Mouse (Mus musculus) liver, embryonic 12.5 days (tissue): ENCODE data around the gene Aasdh. TPM values are rescaled to one million over a fixed set of nuclear protein-coding genes. Genes with fewer than 3 reads are reported as not detected.

Experiments used
- ATAC-seq: fragments of 200-750 bp; cut with Nextera tagmentation; 2 replicates; pipeline ENCODE4 v1.8.0; 2017; ENCODE audit warnings: moderate number of reproducible peaks, mild to moderate bottlenecking, moderate library complexity
- H3K27ac ChIP-seq: fragments of 300-500 bp; sonication (generic); 2 replicates; pipeline ENCODE4 v1.5.1; 2016; ENCODE audit warnings: mild to moderate bottlenecking
- H3K27me3 ChIP-seq: fragments of 300-500 bp; sonication (generic); replicated peaks from 2 replicates; pipeline ENCODE4 v1.6.1; 2016; ENCODE audit warnings: mild to moderate bottlenecking, moderate library complexity
- H3K36me3 ChIP-seq: fragments of 300-500 bp; sonication (generic); 2 replicates; pipeline ENCODE4 v1.6.1; 2016; ENCODE audit warnings: mild to moderate bottlenecking, moderate library complexity
- H3K4me1 ChIP-seq: fragments of 300-500 bp; sonication (generic); 2 replicates; pipeline ENCODE4 v1.6.1; 2016
- H3K4me2 ChIP-seq: fragments of 300-500 bp; sonication (generic); 2 replicates; pipeline ENCODE4 v1.6.1; 2016; ENCODE audit warnings: mild to moderate bottlenecking, moderate library complexity
- H3K4me3 ChIP-seq: fragments of 300-500 bp; sonication (generic); 2 replicates; pipeline ENCODE4 v1.5.1; 2016; ENCODE audit warnings: mild to moderate bottlenecking, moderate library complexity
- H3K9ac ChIP-seq: fragments of 300-500 bp; sonication (generic); 2 replicates; pipeline ENCODE4 v1.6.1; 2016; ENCODE audit warnings: mild to moderate bottlenecking, moderate library complexity
- H3K9me3 ChIP-seq: fragments of 300-500 bp; sonication (generic); replicated peaks from 2 replicates; pipeline ENCODE4 v1.6.1; 2016; ENCODE audit warnings: mild to moderate bottlenecking, moderate library complexity
- WGBS: fragments of 180-500 bp; shearing (Covaris S2); methylation state at CpG from one replicate; pipeline ENCODE4 v1.1.7; 2016; ENCODE audit not compliant: insufficient replicate concordance; 5-methylcytosine and 5-hydroxymethylcytosine counted together
- polyA plus RNA-seq: library from polyadenylated mRNA; unstranded; fragments of >200 nt; fragmentation: Nextera tagmentation; extraction: Ambion mirVana; gene quantifications from 2 replicates; pipeline ENCODE4 v1.2.1, GENCODE M21; 2016

Aasdh gene
- polyA plus RNA-seq, 1 experiment from 2014 or later: 12.5 TPM

DNA sequence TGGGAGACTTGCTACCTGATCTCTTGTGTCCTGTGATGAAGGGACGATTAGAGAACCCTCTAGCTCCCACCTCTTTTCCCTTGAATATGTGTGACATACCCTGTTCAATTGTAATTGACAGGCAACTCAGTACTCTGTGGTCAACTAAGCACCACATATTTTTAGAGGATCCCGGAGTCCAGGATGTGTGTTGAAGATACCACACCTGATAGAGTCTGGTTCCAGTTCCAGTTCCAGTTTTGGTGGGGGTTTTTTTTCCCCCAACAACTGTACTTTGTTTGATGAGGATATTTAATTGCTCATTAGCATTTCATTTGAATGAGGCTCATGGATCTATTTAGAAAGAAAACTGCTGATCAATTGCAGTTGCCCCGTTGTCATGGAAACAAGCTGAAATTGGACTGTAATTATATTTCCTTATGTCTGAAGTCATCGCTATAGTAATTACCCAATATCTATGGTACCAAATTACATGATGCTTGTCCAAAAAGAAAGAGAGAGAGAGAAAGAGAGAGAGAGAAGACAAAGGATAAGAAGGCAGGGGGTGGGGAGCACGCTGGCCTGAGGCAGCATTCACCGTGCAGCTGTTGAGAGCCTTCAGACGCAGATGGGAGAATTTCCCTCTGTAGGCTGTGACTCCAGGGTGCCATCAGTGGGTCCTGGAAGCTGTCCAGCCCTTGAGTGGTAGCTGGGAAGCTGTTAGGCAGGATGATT is 76.6 kb downstream of the Aasdh start:
- no peaks in the 10 kb centered on the region for H3K27me3 ChIP-seq
- ATAC-seq: no peak
- H3K36me3 ChIP-seq: no peaks in the 10 kb centered on the region
- no peaks in the 10 kb centered on the region for H3K4me1 ChIP-seq
- H3K9me3 ChIP-seq: no peaks in the 10 kb centered on the region
- H3K4me3 ChIP-seq: no peak overlapping the region
- H3K9ac ChIP-seq: no peak overlapping the region
- 76% methylated on average over 7 of the region's 7 CpGs for WGBS
- no peak overlapping the region for H3K4me2 ChIP-seq
- no peak overlapping the region for H3K27ac ChIP-seq

Other genes starting within 250 kb of the Aasdh start
- 12.2 and 13.9 TPM in 2 replicates for gene C530008M17Rik, start 249.0 kb downstream of the Aasdh start, polyA plus RNA-seq
- 246 and 250 TPM in 2 replicates for gene Paics, start 45.8 kb upstream of the Aasdh start, polyA plus RNA-seq
- 49.0 and 49.2 TPM in 2 replicates for gene Ppat, start 46.1 kb upstream of the Aasdh start, polyA plus RNA-seq
- gene Srp72, start 69.2 kb upstream of the Aasdh start, polyA plus RNA-seq: 58.9 and 61.9 TPM in 2 replicates
- gene Arl9, start 98.5 kb upstream of the Aasdh start, polyA plus RNA-seq: not detected in 2 replicates
- gene Thegl, start 110.5 kb upstream of the Aasdh start, polyA plus RNA-seq: 0.41 and 0.48 TPM in 2 replicates
- gene Hopx, start 209.6 kb upstream of the Aasdh start, polyA plus RNA-seq: 0.19 TPM in 1 of 2 replicates, not detected in the other